Mouse (Mus musculus) stomach, postnatal 0 days (tissue): ENCODE results near the gene Fam57b. TPM values are rescaled to one million over a fixed set of nuclear protein-coding genes. Genes with fewer than 3 reads are reported as not detected.

Experiments
- ATAC-seq: fragments of 200-750 bp; cut with Nextera tagmentation; 2 replicates; pipeline ENCODE4 v1.8.0; 2017; ENCODE audit not compliant: low FRiP score, low TSS enrichment
- DNase-seq: peaks from one replicate; pipeline ENCODE4 v3.0.0-alpha.2; 2016; ENCODE audit warnings: low spot score
- H3K27ac ChIP-seq: fragments of 300-500 bp; sonication (generic); replicated peaks from 2 replicates; pipeline ENCODE4 v1.5.1; 2014; ENCODE audit warnings: mild to moderate bottlenecking, control low read depth
- H3K27me3 ChIP-seq: fragments of 300-500 bp; sonication (generic); 2 replicates; pipeline ENCODE4 v1.6.1; 2014; ENCODE audit warnings: low read length; ENCODE audit not compliant: control insufficient read depth, insufficient read depth
- H3K36me3 ChIP-seq: fragments of 300-500 bp; sonication (generic); 2 replicates; pipeline ENCODE4 v1.6.1; 2014; ENCODE audit warnings: low read length, mixed read lengths; ENCODE audit not compliant: control insufficient read depth, insufficient read depth
- H3K4me1 ChIP-seq: fragments of 300-500 bp; sonication (generic); replicated peaks from 2 replicates; pipeline ENCODE4 v1.6.1; 2014; ENCODE audit warnings: antibody characterized with exemption; ENCODE audit not compliant: control insufficient read depth, insufficient read depth
- H3K4me2 ChIP-seq: fragments of 300-500 bp; sonication (generic); replicated peaks from 2 replicates; pipeline ENCODE4 v1.6.1; 2014; ENCODE audit warnings: low read depth, mild to moderate bottlenecking, control low read depth, moderate library complexity
- H3K4me3 ChIP-seq: fragments of 300-500 bp; sonication (generic); 2 replicates; pipeline ENCODE4 v1.5.1; 2014; ENCODE audit warnings: low read depth, low read length, control low read depth
- H3K9ac ChIP-seq: fragments of 300-500 bp; sonication (generic); 2 replicates; pipeline ENCODE4 v1.6.1; 2014; ENCODE audit warnings: mild to moderate bottlenecking, low read length, control low read depth, mixed read lengths
- H3K9me3 ChIP-seq: fragments of 300-500 bp; sonication (generic); 2 replicates; pipeline ENCODE4 v1.6.1; 2016; ENCODE audit warnings: low read length; ENCODE audit not compliant: control insufficient read depth
- CTCF ChIP-seq: IDR thresholded peaks from 2 replicates; pipeline ENCODE4 v1.5.1; 2016; ENCODE audit warnings: antibody characterized with exemption, low read depth, mild to moderate bottlenecking, moderate library complexity
- EP300 ChIP-seq: optimal IDR thresholded peaks from 2 replicates; pipeline ENCODE3; 2016; ENCODE audit warnings: antibody characterized with exemption
- WGBS: fragments of 180-500 bp; shearing (Covaris S2); extraction: QIAGEN DNeasy Blood & Tissue Kit; methylation state at CpG from one replicate; pipeline ENCODE4 v1.1.7; 2014; 5-methylcytosine and 5-hydroxymethylcytosine counted together
- polyA plus RNA-seq: library from polyadenylated mRNA; unstranded; fragments of >200 nt; fragmentation: Nextera tagmentation; extraction: Ambion mirVana; gene quantifications from 2 replicates; pipeline ENCODE4 v1.2.1, GENCODE M21; 2015

The Fam57b gene
- polyA plus RNA-seq, 1 experiment from 2014 or later, result 0.57 TPM

DNA sequence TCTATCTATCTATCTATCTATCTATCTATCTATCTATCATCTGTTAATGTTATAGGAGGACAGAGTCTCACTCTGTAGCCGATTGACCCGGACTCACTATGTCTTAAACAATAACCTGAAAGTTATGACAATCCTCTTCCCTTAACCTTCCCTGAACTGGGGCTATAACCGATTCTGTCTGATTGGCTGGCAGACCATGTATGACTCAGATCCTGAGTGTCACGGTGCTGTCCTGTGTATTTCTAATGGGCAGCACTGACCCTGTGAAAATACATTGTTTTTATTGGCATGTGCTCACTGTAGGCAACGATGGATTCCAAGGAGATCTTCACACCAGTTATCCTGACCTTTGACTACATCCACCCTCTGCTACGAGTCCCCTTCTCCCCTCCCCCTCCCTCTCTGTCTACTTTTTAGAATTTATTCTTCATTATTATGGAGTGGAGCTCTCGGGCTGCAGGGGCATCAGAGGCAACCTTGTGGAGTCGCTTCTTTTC, 18.3 kb downstream of the Fam57b start:
- H3K4me2 ChIP-seq, result no peak overlapping the region
- TF ChIP-seq CTCF (no peak), EP300 (no peak)
- ATAC-seq, result no peak
- H3K4me1 ChIP-seq, result no peaks in the 10 kb centered on the region
- no peak for DNase-seq
- WGBS, result 63% methylated on average over 8 of the region's 8 CpGs
- no peak overlapping the region for H3K27ac ChIP-seq
- no peak overlapping the region for H3K4me3 ChIP-seq
- no peaks in the 10 kb centered on the region for H3K36me3 ChIP-seq
- no peak overlapping the region for H3K9ac ChIP-seq
- no peaks in the 10 kb centered on the region for H3K27me3 ChIP-seq
- no peaks in the 10 kb centered on the region for H3K9me3 ChIP-seq

DNA sequence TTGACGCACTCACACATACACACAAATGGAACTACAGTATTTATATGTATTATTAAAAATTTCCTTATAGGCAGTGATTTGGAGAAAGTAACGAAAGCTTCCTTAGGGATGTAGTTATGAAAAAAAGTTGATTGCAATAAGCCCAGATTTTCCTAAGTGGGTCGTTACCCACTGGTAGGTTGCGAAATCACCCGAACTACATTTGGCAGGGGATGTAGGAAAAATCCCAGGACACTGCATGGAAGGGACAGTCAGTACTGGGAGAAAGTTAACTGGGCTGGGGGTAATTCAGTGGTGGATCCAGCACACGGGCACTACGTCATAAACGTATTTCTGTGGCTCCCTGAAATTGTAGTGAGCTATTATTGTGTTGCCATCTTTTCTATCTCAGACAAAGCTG, 19.0 kb downstream of the Fam57b start:
- Histone ChIP-seq H3K27me3 (no peaks in the 10 kb centered on the region), H3K9ac (no peak overlapping the region), H3K4me1 (no peaks in the 10 kb centered on the region), H3K4me3 (no peak overlapping the region), H3K27ac (no peak overlapping the region), H3K9me3 (no peaks in the 10 kb centered on the region), H3K4me2 (no peak overlapping the region), H3K36me3 (no peaks in the 10 kb centered on the region)
- ATAC-seq, result no peak
- no peak for DNase-seq
- TF ChIP-seq EP300 (no peak), CTCF (no peak)
- WGBS, result 75% methylated on average over 8 of the region's 8 CpGs

DNA sequence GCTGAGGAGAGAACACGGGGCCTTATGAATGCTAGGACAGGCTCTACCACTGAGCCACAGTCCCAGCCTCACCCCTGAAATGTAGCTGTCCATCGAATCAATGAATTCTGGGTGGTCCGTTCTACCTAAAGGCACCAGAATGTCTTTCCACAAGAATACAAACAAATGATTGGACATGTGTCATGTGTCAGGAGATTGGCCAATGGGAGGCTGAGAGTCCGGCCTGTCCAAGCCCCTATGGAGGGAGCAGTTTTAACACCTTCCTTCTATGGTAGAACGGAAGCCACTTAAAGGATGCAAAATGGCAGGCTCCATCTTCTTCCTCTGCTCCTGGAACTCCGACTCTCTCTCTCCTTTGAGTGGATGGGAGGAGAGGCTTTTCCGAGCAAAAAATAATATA, 20.1 kb downstream of the Fam57b start:
- DNase-seq (no peak), ATAC-seq (no peak)
- H3K4me1 ChIP-seq, result no peaks in the 10 kb centered on the region
- H3K27ac ChIP-seq, result no peak overlapping the region
- H3K36me3 ChIP-seq, result no peaks in the 10 kb centered on the region
- no peak for TF ChIP-seq CTCF
- TF ChIP-seq EP300, result no peak
- no peaks in the 10 kb centered on the region for H3K9me3 ChIP-seq
- H3K4me2 ChIP-seq, result no peak overlapping the region
- WGBS, result 83% methylated on average over 7 of the region's 7 CpGs
- H3K9ac ChIP-seq, result no peak overlapping the region
- H3K27me3 ChIP-seq, result no peaks in the 10 kb centered on the region
- H3K4me3 ChIP-seq, result no peak overlapping the region

DNA sequence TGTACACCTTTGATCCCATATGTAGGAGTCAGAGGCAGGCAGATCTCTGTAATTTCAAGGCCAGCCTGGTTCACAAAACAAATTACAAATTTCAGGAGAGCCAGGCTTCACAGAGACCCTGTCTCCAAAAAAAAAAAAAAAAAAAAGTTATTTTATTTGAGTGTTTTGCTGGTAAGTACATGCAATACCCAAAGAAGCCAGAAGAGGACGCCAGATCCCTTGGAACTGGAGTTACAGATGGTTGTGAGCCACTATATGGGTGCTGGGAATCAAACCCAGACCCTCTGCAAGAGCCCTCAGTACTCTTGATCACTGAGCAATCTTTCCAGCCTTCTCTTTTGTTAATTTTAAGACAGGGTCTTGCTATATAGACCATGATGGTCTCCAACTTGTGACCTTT, 21.4 kb downstream of the Fam57b start:
- no peak overlapping the region for H3K4me3 ChIP-seq
- H3K27me3 ChIP-seq, result peaks cover 2% of the 10 kb centered on the region; the same call in 1 of the 2 replicates
- no peak overlapping the region for H3K9ac ChIP-seq
- H3K4me2 ChIP-seq, result no peak overlapping the region
- DNase-seq (no peak), ATAC-seq (no peak)
- TF ChIP-seq CTCF (peak; percentile 39), EP300 (no peak)
- H3K27ac ChIP-seq, result no peak overlapping the region
- no peaks in the 10 kb centered on the region for H3K4me1 ChIP-seq
- no peaks in the 10 kb centered on the region for H3K9me3 ChIP-seq
- no peaks in the 10 kb centered on the region for H3K36me3 ChIP-seq
- WGBS, result 23% methylated on average over 1 of the region's 1 CpGs

DNA sequence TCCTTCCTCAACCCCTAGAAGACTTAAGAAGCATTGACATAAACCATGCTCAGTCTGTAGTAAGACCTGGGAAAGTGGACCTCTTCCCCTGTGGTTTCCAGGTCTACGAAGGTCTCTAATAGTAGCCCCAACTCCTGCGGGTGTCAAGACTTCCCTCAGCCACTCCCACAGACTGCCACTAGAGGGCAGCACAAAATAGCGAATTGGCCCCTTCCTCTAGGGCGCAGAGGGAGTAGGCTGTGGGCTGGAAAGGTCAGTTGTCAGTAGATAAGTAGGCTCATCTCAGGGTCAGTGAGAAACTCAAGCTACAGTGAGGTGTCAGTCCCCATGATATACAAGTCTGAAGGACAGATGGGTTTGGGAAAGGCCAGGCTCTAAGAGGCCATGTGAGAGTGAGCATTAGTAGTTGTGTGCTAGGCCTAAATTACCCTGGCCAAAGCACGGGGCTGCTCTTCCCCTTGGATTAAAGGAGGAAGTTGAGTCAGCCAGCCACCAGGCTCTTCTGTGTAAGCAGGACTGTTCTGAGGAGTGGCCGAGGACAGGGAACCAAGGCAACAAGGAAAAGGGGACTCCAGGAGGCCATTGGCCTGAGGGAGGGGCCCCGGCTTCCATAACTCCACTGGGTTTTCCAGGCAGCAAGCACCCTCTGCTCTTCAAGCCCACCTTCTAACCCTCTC, 24.5 kb downstream of the Fam57b start:
- no peaks in the 10 kb centered on the region for H3K36me3 ChIP-seq
- H3K27me3 ChIP-seq, result peaks cover 2% of the 10 kb centered on the region; the same call in 1 of the 2 replicates
- DNase-seq (peak; percentile 74), ATAC-seq (peak; percentile 45)
- H3K27ac ChIP-seq, result no peak overlapping the region
- no peak for TF ChIP-seq EP300
- TF ChIP-seq CTCF, result peak; percentile 98
- no peaks in the 10 kb centered on the region for H3K4me1 ChIP-seq
- no peak overlapping the region for H3K9ac ChIP-seq
- no peak overlapping the region for H3K4me3 ChIP-seq
- H3K4me2 ChIP-seq, result no peak overlapping the region
- 27% methylated on average over 7 of the region's 7 CpGs for WGBS
- H3K9me3 ChIP-seq, result no peaks in the 10 kb centered on the region

DNA sequence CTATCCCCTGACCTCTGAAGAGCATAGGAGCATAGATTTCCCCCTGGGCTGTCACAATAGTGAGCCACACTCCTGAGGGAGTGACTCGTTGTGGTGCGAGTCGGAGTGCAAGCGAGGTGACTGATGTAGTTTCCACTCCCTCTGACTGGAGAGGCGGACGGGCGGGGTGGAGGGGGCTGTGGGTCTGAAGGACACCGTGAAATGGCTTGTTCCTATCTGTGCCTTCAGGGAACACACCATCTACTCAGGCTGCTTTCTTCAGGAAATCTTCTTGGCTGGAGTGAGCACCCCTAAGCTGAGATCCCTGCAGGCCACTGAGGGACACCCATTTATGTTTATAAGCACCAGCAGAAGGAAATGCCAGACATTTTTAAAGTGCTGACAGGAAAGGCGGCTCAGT, 25.3 kb downstream of the Fam57b start:
- no peak overlapping the region for H3K27ac ChIP-seq
- H3K4me2 ChIP-seq, result peak overlapping the region; percentile 44; the same call in 1 of the 2 replicates
- no peak for ATAC-seq
- peaks cover 2% of the 10 kb centered on the region; the same call in 1 of the 2 replicates for H3K27me3 ChIP-seq
- no peak for TF ChIP-seq CTCF
- TF ChIP-seq EP300, result no peak
- 27% methylated on average over 9 of the region's 9 CpGs for WGBS
- no peak overlapping the region; the same call in 1 of the 2 replicates for H3K4me3 ChIP-seq
- H3K4me1 ChIP-seq, result no peaks in the 10 kb centered on the region
- DNase-seq, result no peak
- no peak overlapping the region for H3K9ac ChIP-seq
- no peaks in the 10 kb centered on the region for H3K9me3 ChIP-seq
- no peaks in the 10 kb centered on the region for H3K36me3 ChIP-seq
